Mouse (Mus musculus): ENCODE data around the gene Zc3h4. TPM values are rescaled to one million over a fixed set of nuclear protein-coding genes. Genes with fewer than 3 reads are reported as not detected.

Gene Zc3h4
- polyA plus RNA-seq, 1 experiment from 2014 or later: 5.2 TPM

GRCm38 (mm10) chr7:16366133-16366646 is 34.5 kb upstream of the Zc3h4 start:
- 79% methylated on average over 10 of the region's 10 CpGs for WGBS (ENCODE audit: insufficient replicate concordance)
- no peak for DNase-seq
- H3K27ac ChIP-seq (ENCODE audit: low read depth): no peak overlapping the region

GRCm38 (mm10) chr7:16366669-16367068 is 34.0 kb upstream of the Zc3h4 start:
- no peak overlapping the region for H3K4me3 ChIP-seq (ENCODE audit: low read depth, low read length)
- DNase-seq (no peak), ATAC-seq (no peak)
- H3K27me3 ChIP-seq (ENCODE audit: insufficient read depth, low read length): no peaks in the 10 kb centered on the region
- H3K9me3 ChIP-seq (ENCODE audit: low read length): no peaks in the 10 kb centered on the region
- H3K4me1 ChIP-seq (ENCODE audit: insufficient read depth): peaks cover 18% of the 10 kb centered on the region; the same call in 1 of the 2 replicates
- H3K27ac ChIP-seq (ENCODE audit: low read depth): no peak overlapping the region
- 58% methylated on average over 4 of the region's 4 CpGs for WGBS (ENCODE audit: insufficient replicate concordance)
- TF ChIP-seq EP300 (IDR thresholded peaks at IDR 0.05; ENCODE audit: low read depth): no peak
- no peak for TF ChIP-seq CTCF (IDR thresholded peaks at IDR 0.05; ENCODE audit: low read depth)
- no peak overlapping the region for H3K4me2 ChIP-seq (ENCODE audit: low read depth, low read length)
- no peak overlapping the region for H3K9ac ChIP-seq (replicated peaks)
- H3K36me3 ChIP-seq (replicated peaks; ENCODE audit: insufficient read depth, low read length): peaks cover 57% of the 10 kb centered on the region

More at GRCm38 (mm10) chr7:16366133-16366646, 34.5 kb upstream of the Zc3h4 start:
- Histone ChIP-seq H3K9ac (replicated peaks) (no peak overlapping the region), H3K27me3 (ENCODE audit: insufficient read depth, low read length) (no peaks in the 10 kb centered on the region), H3K36me3 (replicated peaks; ENCODE audit: insufficient read depth, low read length) (peaks cover 60% of the 10 kb centered on the region), H3K4me3 (ENCODE audit: low read depth, low read length) (no peak overlapping the region), H3K9me3 (ENCODE audit: low read length) (no peaks in the 10 kb centered on the region), H3K4me2 (ENCODE audit: low read depth, low read length) (no peak overlapping the region), H3K4me1 (ENCODE audit: insufficient read depth) (peaks cover 18% of the 10 kb centered on the region; the same call in 1 of the 2 replicates)
- TF ChIP-seq EP300 (IDR thresholded peaks at IDR 0.05; ENCODE audit: low read depth) (no peak), CTCF (IDR thresholded peaks at IDR 0.05; ENCODE audit: low read depth) (no peak)
- no peak for ATAC-seq

GRCm38 (mm10) chr7:16368835-16369234 is 31.9 kb upstream of the Zc3h4 start:
- Histone ChIP-seq H3K27ac (ENCODE audit: low read depth) (no peak overlapping the region), H3K9me3 (ENCODE audit: low read length) (no peaks in the 10 kb centered on the region), H3K27me3 (ENCODE audit: insufficient read depth, low read length) (no peaks in the 10 kb centered on the region), H3K36me3 (replicated peaks; ENCODE audit: insufficient read depth, low read length) (peaks cover 57% of the 10 kb centered on the region), H3K4me1 (ENCODE audit: insufficient read depth) (peaks cover 16% of the 10 kb centered on the region; the same call in 1 of the 2 replicates), H3K9ac (replicated peaks) (no peak overlapping the region), H3K4me3 (ENCODE audit: low read depth, low read length) (no peak overlapping the region), H3K4me2 (ENCODE audit: low read depth, low read length) (no peak overlapping the region)
- WGBS (ENCODE audit: insufficient replicate concordance): 80% methylated on average over 2 of the region's 2 CpGs
- TF ChIP-seq CTCF (IDR thresholded peaks at IDR 0.05; ENCODE audit: low read depth) (no peak), EP300 (IDR thresholded peaks at IDR 0.05; ENCODE audit: low read depth) (no peak)
- DNase-seq (no peak), ATAC-seq (no peak)

GRCm38 (mm10) chr7:16370596-16370995 is 30.1 kb upstream of the Zc3h4 start:
- H3K4me3 ChIP-seq (ENCODE audit: low read depth, low read length): no peak overlapping the region
- no peak overlapping the region for H3K9ac ChIP-seq (replicated peaks)
- H3K27ac ChIP-seq (ENCODE audit: low read depth): no peak overlapping the region
- ATAC-seq: no peak
- H3K4me1 ChIP-seq (ENCODE audit: insufficient read depth): peaks cover 7% of the 10 kb centered on the region; the same call in 1 of the 2 replicates
- TF ChIP-seq EP300 (IDR thresholded peaks at IDR 0.05; ENCODE audit: low read depth): no peak
- H3K9me3 ChIP-seq (ENCODE audit: low read length): no peaks in the 10 kb centered on the region
- WGBS (ENCODE audit: insufficient replicate concordance): 73% methylated on average over 2 of the region's 2 CpGs
- DNase-seq: no peak
- no peaks in the 10 kb centered on the region for H3K27me3 ChIP-seq (ENCODE audit: insufficient read depth, low read length)
- H3K4me2 ChIP-seq (ENCODE audit: low read depth, low read length): no peak overlapping the region
- H3K36me3 ChIP-seq (replicated peaks; ENCODE audit: insufficient read depth, low read length): peaks cover 60% of the 10 kb centered on the region

GRCm38 (mm10) chr7:16373719-16374118 is 27.0 kb upstream of the Zc3h4 start:
- no peak for DNase-seq
- peak; percentile 47; the same call in 1 of the 2 replicates for ATAC-seq
- Histone ChIP-seq H3K4me1 (ENCODE audit: insufficient read depth) (peaks cover 7% of the 10 kb centered on the region; the same call in 1 of the 2 replicates), H3K9ac (replicated peaks) (no peak overlapping the region), H3K4me3 (ENCODE audit: low read depth, low read length) (no peak overlapping the region), H3K27me3 (ENCODE audit: insufficient read depth, low read length) (no peaks in the 10 kb centered on the region), H3K9me3 (ENCODE audit: low read length) (no peaks in the 10 kb centered on the region), H3K4me2 (ENCODE audit: low read depth, low read length) (no peak overlapping the region), H3K36me3 (replicated peaks; ENCODE audit: insufficient read depth, low read length) (peaks cover 61% of the 10 kb centered on the region), H3K27ac (ENCODE audit: low read depth) (no peak overlapping the region)
- WGBS (ENCODE audit: insufficient replicate concordance): 33% methylated on average over 2 of the region's 2 CpGs
- TF ChIP-seq EP300 (IDR thresholded peaks at IDR 0.05; ENCODE audit: low read depth): no peak
- TF ChIP-seq CTCF (IDR thresholded peaks at IDR 0.05; ENCODE audit: low read depth): peak; percentile 73

- ATAC-seq (no peak), DNase-seq (no peak)
- H3K9me3 ChIP-seq (ENCODE audit: low read length): no peaks in the 10 kb centered on the region
- no peaks in the 10 kb centered on the region for H3K27me3 ChIP-seq (ENCODE audit: insufficient read depth, low read length)
- H3K27ac ChIP-seq (ENCODE audit: low read depth): no peak overlapping the region
- TF ChIP-seq CTCF (IDR thresholded peaks at IDR 0.05; ENCODE audit: low read depth) (no peak), EP300 (IDR thresholded peaks at IDR 0.05; ENCODE audit: low read depth) (no peak)
- H3K36me3 ChIP-seq (replicated peaks; ENCODE audit: insufficient read depth, low read length): peaks cover 54% of the 10 kb centered on the region
- peaks cover 7% of the 10 kb centered on the region; the same call in 1 of the 2 replicates for H3K4me1 ChIP-seq (ENCODE audit: insufficient read depth)
- no peak overlapping the region for H3K4me3 ChIP-seq (ENCODE audit: low read depth, low read length)
- H3K4me2 ChIP-seq (ENCODE audit: low read depth, low read length): no peak overlapping the region
- WGBS (ENCODE audit: insufficient replicate concordance): 72% methylated on average over 5 of the region's 5 CpGs
- H3K9ac ChIP-seq (replicated peaks): no peak overlapping the region
Measured at GRCm38 (mm10) chr7:16374989-16375388, 25.7 kb upstream of the Zc3h4 start.

All from liver, postnatal 0 days (tissue).